16 mouse cellular contexts compared by ENCODE assay signal in genomic region chr2:144240095-144240899, GRCm38 (mm10). TPM values are rescaled to one million over a fixed set of nuclear protein-coding genes. Genes with fewer than 3 reads are reported as not detected.
DNase-seq lines count a peak whose midpoint lies in the region; ATAC-seq and TF ChIP-seq lines count a peak whose summit lies in the region.
"Had no signal": no experiment of that assay in that cellular context is flagged by ENCODE, and none has a peak within 500 bp of the region (broad histone marks: within the 10 kb centered on the region; RNA-seq: fewer than 3 reads in every experiment).

No protein-coding gene starts in this region.

- DNase-seq in stomach, postnatal 0 days (ENCODE audit: low spot score) = no peak
- DNase-seq in cerebellum, adult 9-10 months = no peak
- no peak for DNase-seq in ovary, postnatal 36 days (ENCODE audit: low spot score)
- DNase-seq: cerebellum, adult 11-12 months; heart, postnatal 36 days; kidney, adult 8-10 months; layer of hippocampus, postnatal 36 days; lung, postnatal 14 days; thymus, postnatal 14 days had no signal

- 0 out of 2 replicates have a peak, but pooled peaks cover 7% of the 10 kb centered on the region for H3K4me1 ChIP-seq in hindbrain, embryonic 13.5 days (replicated peaks)
- peaks cover 7% of the 10 kb centered on the region; the same call in 1 of the 2 replicates for H3K4me1 ChIP-seq in hindbrain, embryonic 12.5 days
- no peaks in the 10 kb centered on the region; the same call in 1 of the 2 replicates for H3K4me1 ChIP-seq in stomach, embryonic 14.5 days (ENCODE audit: control insufficient read depth, insufficient read depth, low read length)
- peaks cover 2% of the 10 kb centered on the region; the same call in 1 of the 2 replicates for H3K4me1 ChIP-seq in stomach, postnatal 0 days (replicated peaks; ENCODE audit: control insufficient read depth, insufficient read depth)
- H3K4me1 ChIP-seq in intestine, embryonic 15.5 days (replicated peaks) = 0 out of 2 replicates have a peak, but pooled peaks cover 13% of the 10 kb centered on the region
- H3K4me1 ChIP-seq: neural tube, embryonic 12.5 days had no signal

- H3K27ac ChIP-seq in hindbrain, embryonic 13.5 days = no peak overlapping the region
- H3K27ac ChIP-seq in hindbrain, embryonic 12.5 days = no peak overlapping the region
- H3K27ac ChIP-seq in stomach, embryonic 14.5 days (ENCODE audit: low read length) = peak overlapping the region; percentile 56; the same call in 1 of the 2 replicates
- H3K27ac ChIP-seq in stomach, postnatal 0 days (replicated peaks) = no peak overlapping the region
- H3K27ac ChIP-seq in intestine, embryonic 15.5 days = peak overlapping the region; percentile 48; the same call in 1 of the 2 replicates
- H3K27ac ChIP-seq: neural tube, embryonic 12.5 days had no signal

- no peak overlapping the region for H3K9ac ChIP-seq in hindbrain, embryonic 13.5 days
- no peak overlapping the region for H3K9ac ChIP-seq in hindbrain, embryonic 12.5 days
- no peak overlapping the region for H3K9ac ChIP-seq in stomach, embryonic 14.5 days (replicated peaks; ENCODE audit: low read depth, low read length)
- no peak overlapping the region for H3K9ac ChIP-seq in stomach, postnatal 0 days (ENCODE audit: low read length)
- H3K9ac ChIP-seq in intestine, embryonic 15.5 days = no peak overlapping the region
- H3K9ac ChIP-seq: neural tube, embryonic 12.5 days had no signal

- no peak overlapping the region for H3K4me2 ChIP-seq in hindbrain, embryonic 13.5 days
- H3K4me2 ChIP-seq in hindbrain, embryonic 12.5 days (replicated peaks) = no peak overlapping the region
- no peak overlapping the region for H3K4me2 ChIP-seq in stomach, embryonic 14.5 days (replicated peaks; ENCODE audit: low read depth, low read length)
- H3K4me2 ChIP-seq in stomach, postnatal 0 days (replicated peaks; ENCODE audit: low read depth) = no peak overlapping the region
- no peak overlapping the region for H3K4me2 ChIP-seq in intestine, embryonic 15.5 days (replicated peaks)
- H3K4me2 ChIP-seq: neural tube, embryonic 12.5 days had no signal

- TF ChIP-seq EP300 in stomach, postnatal 0 days (optimal IDR thresholded peaks at IDR 0.05) = no peak

- no peaks in the 10 kb centered on the region for H3K36me3 ChIP-seq in hindbrain, embryonic 13.5 days
- no peaks in the 10 kb centered on the region for H3K36me3 ChIP-seq in hindbrain, embryonic 12.5 days
- no peaks in the 10 kb centered on the region for H3K36me3 ChIP-seq in stomach, embryonic 14.5 days (ENCODE audit: control insufficient read depth, insufficient read depth, low read length)
- H3K36me3 ChIP-seq in stomach, postnatal 0 days (ENCODE audit: control insufficient read depth, insufficient read depth, low read length) = no peaks in the 10 kb centered on the region
- H3K36me3 ChIP-seq in intestine, embryonic 15.5 days = no peaks in the 10 kb centered on the region
- H3K36me3 ChIP-seq: neural tube, embryonic 12.5 days had no signal

- WGBS in hindbrain, embryonic 13.5 days = 90% methylated on average over 3 of the region's 3 CpGs
- 81% methylated on average over 3 of the region's 3 CpGs for WGBS in hindbrain, embryonic 12.5 days
- WGBS in stomach, embryonic 14.5 days = 78% methylated on average over 3 of the region's 3 CpGs
- 59% methylated on average over 3 of the region's 3 CpGs for WGBS in stomach, postnatal 0 days
- WGBS in intestine, embryonic 15.5 days = 65% methylated on average over 3 of the region's 3 CpGs

- no peak overlapping the region for H3K4me3 ChIP-seq in hindbrain, embryonic 13.5 days
- no peak overlapping the region for H3K4me3 ChIP-seq in hindbrain, embryonic 12.5 days
- H3K4me3 ChIP-seq in stomach, embryonic 14.5 days (ENCODE audit: low read depth, low read length) = no peak overlapping the region
- no peak overlapping the region for H3K4me3 ChIP-seq in stomach, postnatal 0 days (ENCODE audit: low read depth, low read length)
- H3K4me3 ChIP-seq in intestine, embryonic 15.5 days (replicated peaks) = no peak overlapping the region
- H3K4me3 ChIP-seq: neural tube, embryonic 12.5 days had no signal

- no peaks in the 10 kb centered on the region for H3K9me3 ChIP-seq in hindbrain, embryonic 13.5 days
- no peaks in the 10 kb centered on the region for H3K9me3 ChIP-seq in hindbrain, embryonic 12.5 days (replicated peaks)
- H3K9me3 ChIP-seq in stomach, embryonic 14.5 days (ENCODE audit: control insufficient read depth, low read depth, low read length) = no peaks in the 10 kb centered on the region
- H3K9me3 ChIP-seq in stomach, postnatal 0 days (ENCODE audit: control insufficient read depth, low read length) = no peaks in the 10 kb centered on the region
- H3K9me3 ChIP-seq in intestine, embryonic 15.5 days = no peaks in the 10 kb centered on the region
- H3K9me3 ChIP-seq: neural tube, embryonic 12.5 days had no signal

- TF ChIP-seq CTCF in stomach, postnatal 0 days (IDR thresholded peaks at IDR 0.05; ENCODE audit: low read depth) = no peak

- ATAC-seq in hindbrain, embryonic 13.5 days (ENCODE audit: low FRiP score) = 0 out of 2 replicates have a peak, but pooled peaks have one; percentile 33
- ATAC-seq in hindbrain, embryonic 12.5 days (ENCODE audit: low FRiP score) = no peak
- peak; percentile 42; the same call in 1 of the 2 replicates for ATAC-seq in stomach, embryonic 14.5 days (ENCODE audit: insufficient number of reproducible peaks, insufficient read depth, low FRiP score, low read depth)
- ATAC-seq in stomach, postnatal 0 days (ENCODE audit: low FRiP score, low TSS enrichment) = no peak
- 0 out of 2 replicates have a peak, but pooled peaks have one; percentile 24 for ATAC-seq in intestine, embryonic 15.5 days
- ATAC-seq: CD4-positive, CD25-positive, alpha-beta regulatory T cell, adult 4 months; midbrain, embryonic 16.5 days had no signal

- no peaks in the 10 kb centered on the region for H3K27me3 ChIP-seq in hindbrain, embryonic 13.5 days
- no peaks in the 10 kb centered on the region for H3K27me3 ChIP-seq in hindbrain, embryonic 12.5 days
- no peaks in the 10 kb centered on the region for H3K27me3 ChIP-seq in stomach, embryonic 14.5 days (ENCODE audit: control insufficient read depth, insufficient read depth, low read length)
- H3K27me3 ChIP-seq in stomach, postnatal 0 days (ENCODE audit: control insufficient read depth, insufficient read depth, low read length) = no peaks in the 10 kb centered on the region
- H3K27me3 ChIP-seq in intestine, embryonic 15.5 days (replicated peaks) = no peaks in the 10 kb centered on the region
- H3K27me3 ChIP-seq: neural tube, embryonic 12.5 days had no signal

RNA-seq across cellular contexts. Expression of gene Mgme1, which starts 30.2 kb away (rescaled TPM):
- 11.1 and 12.1 TPM in 2 replicates for polyA plus RNA-seq in hindbrain, embryonic 13.5 days (2015; fragmentation: Nextera tagmentation; extraction: Ambion mirVana)
- polyA plus RNA-seq in hindbrain, embryonic 12.5 days (2016; fragmentation: Nextera tagmentation; extraction: Ambion mirVana) = 15.4 and 16.2 TPM in 2 replicates
- polyA plus RNA-seq in stomach, embryonic 14.5 days (2014; fragmentation: Nextera tagmentation; extraction: Ambion mirVana) = 19.6 and 20.0 TPM in 2 replicates
- polyA plus RNA-seq in stomach, postnatal 0 days (2015; fragmentation: Nextera tagmentation; extraction: Ambion mirVana) = 6.8 and 8.4 TPM in 2 replicates
- polyA plus RNA-seq in intestine, embryonic 15.5 days (2015; fragmentation: Nextera tagmentation; extraction: Ambion mirVana) = 22.7 and 23.3 TPM in 2 replicates

RNA-seq across cellular contexts. Expression of gene Snx5, which starts 30.4 kb away (rescaled TPM):
- polyA plus RNA-seq in hindbrain, embryonic 13.5 days (2015; fragmentation: Nextera tagmentation; extraction: Ambion mirVana) = 72.8 and 74.9 TPM in 2 replicates
- 93.0 and 97.0 TPM in 2 replicates for polyA plus RNA-seq in hindbrain, embryonic 12.5 days (2016; fragmentation: Nextera tagmentation; extraction: Ambion mirVana)
- polyA plus RNA-seq in stomach, embryonic 14.5 days (2014; fragmentation: Nextera tagmentation; extraction: Ambion mirVana) = 130 and 141 TPM in 2 replicates
- 63.5 and 64.0 TPM in 2 replicates for polyA plus RNA-seq in stomach, postnatal 0 days (2015; fragmentation: Nextera tagmentation; extraction: Ambion mirVana)
- 131 and 140 TPM in 2 replicates for polyA plus RNA-seq in intestine, embryonic 15.5 days (2015; fragmentation: Nextera tagmentation; extraction: Ambion mirVana)

Comparison
In these comparisons a context has a peak if more than half of its experiments do, and no peak if none do; other contexts are left out.
1. ATAC-seq: peak in hindbrain, embryonic 13.5 days (single experiment), stomach, embryonic 14.5 days (single experiment) and intestine, embryonic 15.5 days (single experiment); none in hindbrain, embryonic 12.5 days (single experiment) and stomach, postnatal 0 days (single experiment).
2. H3K27ac ChIP-seq: peak in stomach, embryonic 14.5 days (single experiment) and intestine, embryonic 15.5 days (single experiment); none in hindbrain, embryonic 13.5 days (single experiment), hindbrain, embryonic 12.5 days (single experiment) and stomach, postnatal 0 days (single experiment).